Mouse (Mus musculus) gastrocnemius, adult 18-20 months (tissue): ENCODE results near the gene Tcl1b5. TPM values are rescaled to one million over a fixed set of nuclear protein-coding genes. Genes with fewer than 3 reads are reported as not detected.
"Not testable (repeated sequence)": the region's sequence is repeated elsewhere in the genome, so short reads cannot be mapped to it uniquely, and the experiment has no call there.

ENCODE experiments used
- DNase-seq: peaks from one replicate; pipeline ENCODE4 v3.0.0; 2021; ENCODE audit warnings: low spot score
- long read RNA-seq, 2 experiments: library from polyadenylated mRNA; stranded (forward); transcript quantifications; one replicate each; pipeline ENCODE4 v2.0.0; 2021
- total RNA-seq, 2 experiments: library from RNA; stranded (reverse); gene quantifications; 2 replicates each; pipeline ENCODE4 v1.2.3; 2021

The Tcl1b5 gene
- not detected for total RNA-seq
- long read RNA-seq, experiment 1 = 0 reads
- long read RNA-seq, experiment 2 = 0 reads

DNA sequence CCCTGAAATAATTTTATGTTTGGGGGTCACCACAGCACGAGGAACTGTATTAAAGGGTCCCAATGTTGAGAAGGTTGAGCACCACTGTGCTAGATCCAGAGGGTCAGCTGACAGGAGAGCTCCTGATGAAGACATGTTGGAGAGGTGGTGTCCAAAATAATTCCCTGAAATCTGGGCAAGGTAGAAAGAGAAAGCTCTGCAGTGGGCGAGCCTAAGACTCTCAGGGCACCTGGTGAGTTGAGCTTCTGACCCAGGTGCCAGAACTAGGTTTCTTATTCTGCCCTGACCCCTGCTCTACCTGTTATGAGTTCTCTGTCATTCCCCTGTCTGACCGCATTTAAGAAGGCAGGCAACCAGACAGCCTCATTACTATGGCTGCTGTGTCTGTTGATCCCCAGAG is at the start of gene Tcl1b5:
Gene Tcl1b5 (plus strand): TSS at position 301 of the 400 bp plus-strand sequence.
- not testable (repeated sequence) for DNase-seq

DNA sequence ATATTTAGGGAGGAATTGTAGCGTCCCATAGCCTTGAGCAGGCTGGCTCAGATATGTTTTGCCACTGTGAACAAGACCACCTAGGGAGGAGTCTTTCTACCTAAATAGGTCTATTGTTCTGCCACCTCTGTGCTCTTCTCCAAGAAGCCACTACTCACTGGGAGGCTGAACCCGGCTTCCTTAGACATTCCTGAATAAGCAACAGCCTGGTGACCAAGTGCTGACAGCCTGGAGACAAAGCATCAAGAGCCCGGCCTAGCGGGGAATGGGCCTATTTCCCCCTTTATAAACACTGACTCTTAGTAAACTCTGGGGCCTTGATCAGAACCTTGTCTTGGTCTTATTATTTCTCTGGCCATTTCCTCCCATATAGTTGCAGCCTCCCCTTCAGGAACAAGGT is 49.6 kb upstream of the Tcl1b5 start:
- DNase-seq = no peak

DNA sequence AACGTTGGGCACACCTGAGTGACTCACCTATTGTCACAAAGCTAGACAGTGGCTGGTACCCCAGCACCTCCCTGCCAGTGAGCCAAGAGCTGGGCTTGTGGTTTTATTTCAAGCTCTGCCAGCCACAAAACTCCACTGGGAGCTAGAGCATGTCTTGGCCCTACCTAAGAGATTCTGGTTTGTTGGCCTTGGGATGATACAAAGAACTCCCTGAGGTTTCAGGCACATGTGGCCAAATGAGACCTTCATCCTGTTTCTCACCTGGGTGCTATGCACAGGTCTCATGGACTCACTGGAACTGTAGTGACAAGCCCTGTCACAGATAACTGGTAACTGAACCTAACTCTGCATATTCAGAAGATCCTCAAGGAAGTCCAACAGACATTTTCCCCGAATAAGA is 48.5 kb upstream of the Tcl1b5 start:
- DNase-seq = no peak

DNA sequence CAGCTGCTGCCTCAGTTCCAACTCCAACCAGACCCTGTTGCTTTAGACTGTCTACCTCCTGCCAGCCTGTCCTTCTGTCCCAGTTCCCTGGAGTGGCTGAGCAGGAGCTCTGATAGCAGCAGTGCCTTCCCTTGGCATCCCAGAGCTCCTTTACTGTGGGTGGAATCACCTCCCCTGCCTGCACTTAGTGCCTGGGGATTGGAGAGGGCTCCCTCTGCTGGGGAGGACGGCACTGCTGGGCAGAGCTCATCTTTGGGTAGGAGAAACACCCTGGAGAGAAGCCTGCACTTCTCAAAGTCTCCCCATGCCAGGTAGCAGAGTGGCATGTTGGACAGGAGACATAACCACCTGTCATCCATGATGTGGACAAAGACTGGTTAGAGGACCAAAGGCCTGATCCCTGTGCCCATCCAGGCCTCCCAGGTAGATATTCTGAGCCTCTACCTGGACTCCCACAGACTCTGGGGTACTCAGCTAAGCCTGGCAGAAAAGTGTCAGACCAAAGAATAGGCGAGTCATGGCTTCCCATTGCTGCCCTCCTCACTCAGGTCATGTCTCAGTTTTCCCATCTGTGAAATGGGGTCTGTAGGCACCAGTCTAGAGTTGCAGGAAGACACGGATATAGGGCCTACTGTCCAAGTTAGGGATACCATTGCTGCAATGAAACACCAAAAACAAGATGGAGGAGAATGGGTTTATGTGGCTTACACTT is 46.5 kb upstream of the Tcl1b5 start:
- not testable (repeated sequence) for DNase-seq

DNA sequence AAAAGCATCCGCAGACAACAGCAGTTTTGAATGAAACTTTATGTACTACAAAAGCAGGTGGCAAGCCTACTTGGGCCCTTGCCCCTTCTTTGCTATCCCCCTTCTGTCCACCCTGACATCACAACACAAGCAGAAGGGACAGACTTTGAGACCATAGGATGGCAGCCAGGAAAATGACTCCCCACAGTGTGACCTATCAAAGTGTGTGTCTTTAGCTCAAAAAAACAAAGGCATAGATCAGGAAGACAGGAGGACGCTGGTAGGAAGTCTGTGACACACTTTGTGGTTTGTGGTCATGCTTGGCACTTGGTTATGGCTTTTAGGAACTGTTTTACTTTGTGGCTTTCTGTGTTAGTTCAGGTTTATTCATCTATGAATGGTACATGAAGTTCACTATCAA is 42.0 kb upstream of the Tcl1b5 start:
- DNase-seq = not testable (repeated sequence)

DNA sequence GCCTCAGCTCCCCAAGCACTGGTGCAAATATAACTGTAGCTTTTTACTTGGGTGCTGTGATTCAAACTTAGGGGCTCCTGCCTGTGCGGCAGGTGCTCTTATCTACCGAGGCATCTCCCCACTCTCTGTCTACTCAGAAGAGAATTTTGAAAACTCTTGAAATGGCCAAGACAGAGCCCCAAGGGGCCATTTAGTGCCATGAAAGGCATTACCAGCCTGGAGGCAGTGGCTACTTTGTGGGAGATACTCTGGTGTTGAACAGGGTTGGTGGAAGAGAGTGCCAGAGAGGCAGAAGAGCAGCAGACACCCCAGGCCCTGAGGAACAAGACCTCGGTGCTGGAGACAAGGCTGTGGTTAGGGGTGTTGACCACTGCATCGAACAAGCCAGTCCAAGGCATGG is 41.3 kb upstream of the Tcl1b5 start:
- DNase-seq = not testable (repeated sequence)

DNA sequence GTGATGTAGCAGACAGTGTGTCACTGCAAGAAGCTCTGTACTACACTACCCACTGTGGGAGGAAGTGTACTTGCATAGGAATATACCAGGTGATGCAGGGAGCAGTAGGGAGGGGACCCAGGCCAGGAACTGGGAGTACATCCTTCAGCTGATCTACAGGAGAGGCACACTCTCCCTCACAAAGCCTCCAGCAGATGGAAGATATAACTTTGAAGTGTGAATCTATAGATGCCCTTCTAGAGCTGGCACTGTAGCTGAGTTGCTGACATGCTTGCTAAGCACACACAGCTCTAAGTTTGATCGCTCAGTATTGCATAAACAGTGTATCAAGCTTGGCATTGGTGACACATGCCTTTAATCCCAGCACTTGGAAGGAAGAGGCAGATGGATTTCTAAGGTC is 38.4 kb upstream of the Tcl1b5 start:
- DNase-seq = not testable (repeated sequence)

DNA sequence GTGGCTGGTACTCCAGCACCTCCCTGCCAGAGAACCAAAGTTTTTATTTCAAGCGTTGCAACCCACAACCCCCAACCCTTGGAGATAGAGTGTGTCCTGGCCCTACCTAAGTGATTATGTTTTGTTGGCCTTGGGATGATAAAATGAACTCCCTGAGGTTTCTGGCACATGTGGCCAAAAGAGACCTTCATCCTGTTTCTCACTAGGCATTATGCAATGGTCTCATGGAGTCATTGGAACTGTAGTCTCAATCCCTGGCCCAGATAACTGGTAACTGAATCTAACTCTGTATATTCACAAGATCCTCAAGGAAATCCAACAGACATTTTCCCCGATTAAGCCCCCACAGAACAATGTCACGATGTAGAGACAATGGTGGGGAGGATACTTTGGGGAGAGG is 33.0 kb upstream of the Tcl1b5 start:
- DNase-seq = no peak

DNA sequence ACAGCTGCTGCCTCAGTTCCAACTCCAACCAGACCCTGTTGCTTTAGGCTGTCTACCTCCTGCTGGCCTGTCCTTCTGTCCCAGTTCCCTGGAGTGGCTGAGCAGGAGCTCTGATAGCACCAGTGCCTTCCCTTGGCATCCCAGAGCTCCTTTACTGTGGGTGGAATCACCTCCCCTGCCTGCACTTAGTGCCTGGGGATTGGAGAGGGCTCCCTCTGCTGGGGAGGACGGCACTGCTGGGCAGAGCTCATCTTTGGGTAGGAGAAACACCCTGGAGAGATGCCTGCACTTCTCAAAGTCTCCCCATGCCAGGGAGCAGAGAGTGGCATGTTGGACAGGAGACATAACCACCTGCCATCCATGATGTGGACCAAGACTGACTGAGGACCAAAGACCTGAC is 31.2 kb upstream of the Tcl1b5 start:
- DNase-seq = not testable (repeated sequence)

DNA sequence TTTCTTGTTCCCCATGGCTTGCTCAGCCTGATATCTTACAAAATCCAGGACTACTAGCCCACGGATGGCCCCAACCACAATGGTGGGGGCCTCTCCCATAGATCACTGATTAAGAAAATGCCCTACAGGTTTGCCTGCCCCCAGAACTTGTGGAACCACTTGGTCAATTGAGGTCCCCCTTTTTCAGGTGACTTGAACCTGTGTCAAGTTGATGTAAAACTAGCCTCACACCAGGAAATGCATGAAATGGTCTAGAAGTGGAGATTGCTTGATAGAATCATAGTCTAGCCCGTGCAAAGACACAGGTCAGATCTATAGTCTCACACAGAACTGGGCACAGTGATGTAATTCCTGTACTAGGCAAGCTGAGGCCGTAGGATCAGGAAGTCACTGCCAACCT is 30.4 kb upstream of the Tcl1b5 start, which contains the start of gene Tcl1b2:
Gene Tcl1b2 (plus strand): TSS at position 301 of the 400 bp plus-strand sequence.
- DNase-seq = no peak

DNA sequence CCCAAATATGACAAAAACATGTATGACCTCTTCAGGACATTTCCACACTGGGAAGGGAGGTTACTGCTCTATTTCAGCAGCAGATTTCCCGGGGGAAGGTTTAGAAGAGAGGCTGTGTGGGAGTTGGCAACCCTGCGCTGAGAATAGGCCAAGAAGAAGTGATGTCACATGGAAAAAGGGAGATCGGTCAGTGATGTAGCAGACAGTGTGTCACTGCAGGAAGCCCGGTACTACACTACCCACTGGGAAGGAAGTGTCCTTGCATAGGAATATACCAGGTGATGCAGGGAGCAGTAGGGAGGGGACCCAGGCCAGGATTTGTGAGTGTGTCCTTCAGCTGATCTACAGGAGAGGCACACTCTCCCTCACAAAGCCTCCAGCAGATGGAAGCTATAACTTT is 20.9 kb upstream of the Tcl1b5 start:
- DNase-seq = peak; percentile 25

DNA sequence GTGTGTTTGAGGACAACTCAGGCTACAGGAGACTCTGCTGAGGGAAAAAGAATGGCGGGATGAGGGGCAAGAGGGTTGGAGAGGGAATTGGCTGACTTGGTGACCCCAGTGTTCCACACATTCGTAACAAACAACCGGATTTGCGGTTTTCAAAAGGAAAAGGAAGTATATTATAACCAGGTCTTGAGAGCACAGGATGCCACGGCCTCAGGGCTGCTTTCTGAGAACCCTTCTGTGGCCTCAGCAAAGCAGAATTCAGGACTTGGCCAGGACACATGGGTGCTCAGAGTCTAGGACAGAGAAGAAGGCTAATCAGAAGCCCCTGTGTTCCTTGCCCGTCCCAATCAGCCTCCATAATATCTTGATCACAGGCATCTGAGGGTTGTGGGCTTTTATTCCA is 17.3 kb upstream of the Tcl1b5 start:
- DNase-seq = no peak

DNA sequence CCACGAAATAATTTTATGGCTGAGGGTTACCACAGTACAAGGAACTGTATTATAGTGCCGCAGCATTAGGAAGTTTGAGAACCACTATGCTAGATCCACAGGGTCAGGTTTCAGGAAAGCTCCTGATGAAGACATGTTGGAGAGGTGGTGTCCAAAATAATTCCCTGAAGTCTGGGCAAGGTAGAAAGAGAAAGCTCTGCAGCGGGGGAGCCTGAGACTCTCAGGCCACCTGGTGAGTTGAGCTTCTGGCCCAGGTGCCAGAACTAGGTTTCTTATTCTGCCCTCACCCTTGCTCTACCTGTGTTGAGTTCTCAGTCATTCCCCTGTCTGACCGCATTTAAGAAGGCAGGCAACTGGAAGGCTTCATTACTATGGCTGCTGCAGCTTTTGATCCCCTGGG is 16.8 kb upstream of the Tcl1b5 start, which contains the start of gene Tcl1b1:
Gene Tcl1b1 (plus strand): TSS at position 301 of the 400 bp plus-strand sequence.
- no peak for DNase-seq

DNA sequence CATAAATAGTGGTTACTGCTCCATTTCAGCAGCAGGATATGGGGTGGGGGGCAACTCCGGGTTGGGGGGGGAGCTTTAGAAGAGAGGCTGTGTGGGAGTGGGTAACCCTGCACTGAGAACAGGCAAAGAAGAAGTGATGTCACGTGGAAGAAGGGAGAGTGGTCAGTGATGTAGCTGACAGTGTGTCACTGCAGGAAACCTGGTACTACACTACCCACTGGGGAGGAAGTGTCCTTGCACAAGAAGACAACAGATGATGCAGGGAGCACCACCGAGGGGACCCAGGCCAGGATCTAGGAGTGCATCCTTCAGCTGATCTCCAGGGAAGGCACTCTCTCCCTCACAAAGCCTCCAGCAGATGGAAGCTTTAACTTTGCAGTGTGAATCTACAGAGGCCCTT is 9.4 kb upstream of the Tcl1b5 start:
- no peak for DNase-seq

DNA sequence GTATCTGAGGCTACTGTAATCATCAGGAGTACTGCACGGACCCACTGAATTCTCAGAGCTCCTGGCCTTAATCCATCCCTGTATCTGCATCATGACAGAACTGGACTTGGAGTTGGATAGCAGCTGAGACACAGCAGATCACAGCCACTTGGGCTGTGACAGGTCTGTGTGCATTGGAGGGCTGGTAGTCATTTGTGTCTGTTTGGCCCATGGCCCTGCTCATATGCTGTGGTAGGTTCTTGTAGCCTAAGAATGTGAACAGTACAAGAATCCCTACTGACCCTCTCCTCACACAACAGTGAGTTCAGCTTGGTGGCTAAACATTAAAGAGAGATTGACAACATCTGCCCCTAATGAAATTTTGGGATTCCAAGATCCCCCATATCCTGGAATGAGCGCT is 2.8 kb upstream of the Tcl1b5 start:
- no peak for DNase-seq

DNA sequence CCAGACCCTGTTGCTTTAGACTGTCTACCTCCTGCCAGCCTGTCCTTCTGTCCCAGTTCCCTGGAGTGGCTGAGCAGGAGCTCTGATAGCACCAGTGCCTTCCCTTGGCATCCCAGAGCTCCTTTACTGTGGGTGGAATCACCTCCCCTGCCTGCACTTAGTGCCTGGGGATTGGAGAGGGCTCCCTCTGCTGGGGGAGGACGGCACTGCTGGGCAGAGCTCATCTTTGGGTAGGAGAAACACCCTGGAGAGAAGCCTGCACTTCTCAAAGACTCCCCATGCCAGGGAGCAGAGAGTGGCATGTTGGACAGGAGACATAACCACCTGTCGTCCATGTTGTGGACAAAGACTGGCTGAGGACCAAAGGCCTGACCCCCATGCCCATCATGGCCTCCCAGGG is 1.8 kb upstream of the Tcl1b5 start:
- DNase-seq = peak; percentile 42

DNA sequence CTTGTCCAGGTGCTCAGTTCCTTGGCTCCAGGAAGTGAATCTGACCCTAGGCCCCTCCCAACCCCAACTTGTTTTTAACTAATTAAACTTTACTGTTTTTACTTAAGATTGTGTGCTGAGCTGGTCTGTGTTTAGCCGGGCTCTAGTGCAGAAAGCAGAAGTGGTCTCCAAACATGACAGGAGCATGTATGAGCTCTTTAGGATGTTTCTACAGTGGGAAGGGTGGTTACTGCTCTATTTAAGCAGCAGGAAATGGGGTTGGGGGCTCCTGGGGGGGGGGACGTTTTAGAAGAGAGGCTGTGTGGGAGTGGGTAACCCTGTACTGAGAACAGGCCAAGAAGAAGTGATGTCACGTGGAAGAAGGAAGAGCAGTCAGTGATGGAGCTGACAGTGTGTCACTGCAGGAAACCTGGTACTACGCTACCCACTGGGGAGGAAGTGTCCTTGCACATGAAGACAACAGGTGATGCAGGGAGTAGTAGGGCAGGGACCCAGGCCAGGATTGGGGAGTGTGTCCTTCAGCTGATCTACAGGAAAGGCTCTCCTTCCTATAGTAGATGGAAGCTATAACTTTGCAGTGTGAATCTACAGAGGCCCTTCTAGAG is 5.0 kb downstream of the Tcl1b5 start:
- not testable (repeated sequence) for DNase-seq

DNA sequence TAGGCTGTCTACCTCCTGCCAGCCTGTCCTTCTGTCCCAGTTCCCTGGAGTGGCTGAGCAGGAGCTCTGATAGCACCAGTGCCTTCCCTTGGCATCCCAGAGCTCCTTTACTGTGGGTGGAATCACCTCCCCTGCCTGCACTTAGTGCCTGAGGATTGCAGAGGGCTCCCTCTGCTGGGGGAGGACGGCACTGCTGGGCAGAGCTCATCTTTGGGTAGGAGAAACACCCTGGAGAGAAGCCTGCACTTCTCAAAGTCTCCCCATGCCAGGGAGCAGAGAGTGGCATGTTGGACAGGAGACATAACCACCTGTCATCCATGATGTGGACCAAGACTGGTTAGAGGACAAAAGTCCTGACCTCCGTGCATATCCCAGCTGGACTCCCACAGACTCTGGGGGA is 12.8 kb downstream of the Tcl1b5 start:
- DNase-seq = peak; percentile 2

DNA sequence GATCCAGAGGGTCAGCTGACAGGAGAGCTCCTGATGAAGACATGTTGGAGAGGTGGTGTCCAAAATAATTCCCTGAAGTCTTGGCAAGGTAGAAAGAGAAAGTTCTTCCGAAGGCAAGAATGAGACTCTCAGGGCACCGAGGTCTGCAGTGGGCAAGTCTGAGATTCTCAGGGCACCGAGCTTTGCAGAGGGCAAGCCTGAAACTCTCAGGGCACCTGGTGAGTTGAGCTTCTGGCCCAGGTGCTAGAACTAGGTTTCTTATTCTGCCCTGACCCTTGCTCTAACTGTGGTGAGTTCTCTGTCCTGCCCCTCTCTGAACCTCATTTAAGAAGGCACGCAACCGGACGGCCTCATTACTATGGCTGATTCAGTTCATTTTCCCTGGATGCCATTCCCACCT is 14.6 kb downstream of the Tcl1b5 start, which contains the start of gene Tcl1b3:
Gene Tcl1b3 (plus strand): TSS at position 301 of the 400 bp plus-strand sequence.
- not testable (repeated sequence) for DNase-seq

DNA sequence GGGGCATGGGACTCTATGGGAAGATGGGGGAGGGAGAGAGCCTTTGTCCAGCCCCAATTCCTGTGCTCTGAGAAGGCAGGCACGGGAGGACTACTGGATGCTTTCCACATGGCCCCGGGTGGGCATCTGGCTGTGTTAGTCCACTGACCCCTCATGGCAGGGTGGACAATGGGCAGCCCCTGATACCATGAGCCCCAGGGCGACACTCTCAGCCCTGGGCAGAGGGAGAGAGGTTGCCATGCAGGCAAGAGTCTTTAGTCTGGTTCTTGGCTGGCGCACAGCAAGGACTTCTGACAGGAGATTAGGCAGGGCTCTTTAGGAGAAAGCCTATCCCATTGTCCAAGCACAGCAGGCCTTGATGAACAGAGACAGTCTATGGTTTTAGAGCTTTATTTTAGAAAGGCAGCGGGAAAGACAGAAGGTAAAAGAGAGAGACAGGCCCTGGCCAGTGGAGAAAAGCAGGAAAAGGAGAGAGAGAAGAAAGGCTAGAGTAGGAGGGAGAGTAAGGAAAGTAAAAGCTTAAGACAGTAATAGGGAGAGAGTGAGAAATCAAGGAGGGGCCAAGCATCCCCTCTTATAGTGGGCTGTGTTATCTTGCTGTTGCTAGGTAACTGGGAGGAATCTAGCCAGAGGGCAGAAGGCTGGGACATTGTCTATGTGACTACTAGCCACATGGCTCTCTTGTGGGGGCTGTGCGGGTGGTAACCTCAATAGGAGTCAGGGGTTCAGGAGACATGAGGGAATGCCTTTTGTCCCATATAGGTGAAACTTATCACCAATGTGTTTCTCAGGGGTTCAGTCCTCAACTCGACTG is 23.7 kb downstream of the Tcl1b5 start:
- not testable (repeated sequence) for DNase-seq

DNA sequence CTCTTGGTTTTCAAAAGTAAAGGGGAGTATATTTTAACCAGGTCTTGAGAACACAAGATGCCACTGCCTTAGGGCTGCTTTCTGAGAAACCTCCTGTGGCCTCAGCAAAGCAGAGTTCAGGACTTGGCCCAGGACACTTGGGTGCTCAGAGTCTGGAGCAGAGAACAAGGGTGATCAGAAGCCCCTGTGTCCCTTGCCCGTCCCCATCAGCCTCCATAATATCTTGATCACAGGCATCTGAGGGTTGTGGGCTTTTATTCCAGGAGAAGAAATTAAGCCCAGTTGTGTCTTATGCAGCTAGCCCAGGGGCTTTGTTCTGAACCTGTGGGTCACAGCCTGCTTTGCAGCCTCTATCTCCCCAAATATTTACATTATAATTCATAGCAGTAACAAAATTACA is 25.5 kb downstream of the Tcl1b5 start, which contains the start of gene Tcl1b4:
Gene Tcl1b4 (plus strand): TSS at position 301 of the 400 bp plus-strand sequence.
- not testable (repeated sequence) for DNase-seq

DNA sequence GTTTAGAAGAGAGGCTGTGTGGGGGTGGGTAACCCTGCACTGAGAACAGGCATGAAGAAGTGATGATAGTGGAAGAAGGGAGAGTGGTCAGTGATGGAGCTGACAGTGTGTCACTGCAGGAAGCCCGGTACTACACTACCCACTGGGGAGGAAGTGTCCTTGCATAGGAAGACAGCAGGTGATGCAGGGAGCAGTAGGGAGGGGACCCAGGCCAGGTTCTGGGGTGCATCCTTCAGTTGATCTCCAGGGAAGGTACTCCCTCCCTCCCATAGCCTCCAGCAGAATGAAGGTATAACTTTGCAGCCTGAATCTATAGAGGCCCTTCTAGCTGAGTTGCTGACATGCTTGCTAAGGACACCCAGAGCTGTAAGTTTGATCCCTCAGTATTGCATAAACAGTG is 30.9 kb downstream of the Tcl1b5 start:
- no peak for DNase-seq
